Mouse (Mus musculus): ENCODE results near the gene Med21.

DNA sequence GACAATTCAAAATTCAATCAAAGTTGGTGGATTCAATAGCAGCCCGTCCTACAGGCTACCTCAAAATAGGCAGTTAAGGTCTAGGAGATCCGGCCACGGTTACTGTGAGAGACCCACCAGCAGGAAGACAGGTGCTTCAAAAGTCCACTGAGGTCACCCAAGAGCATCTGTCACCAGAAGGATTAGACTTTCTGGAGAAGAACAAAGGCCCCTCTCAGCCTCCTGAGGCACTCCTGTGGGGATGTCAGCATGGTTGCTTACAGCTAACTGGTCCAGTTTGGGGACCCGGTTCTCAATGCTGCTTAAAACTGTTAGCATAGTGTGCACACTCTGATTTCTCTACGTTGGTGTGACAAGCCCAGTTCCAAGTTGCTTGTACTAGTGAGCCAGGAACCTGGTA, 29.8 kb downstream of the Med21 start:
- TF ChIP-seq CTCF (IDR thresholded peaks at IDR 0.05; ENCODE audit: low read depth) = no peak
- TF ChIP-seq EP300 (optimal IDR thresholded peaks at IDR 0.05) = no peak
